Mouse (Mus musculus): ENCODE results near the gene Syk. TPM values are rescaled to one million over a fixed set of nuclear protein-coding genes. Genes with fewer than 3 reads are reported as not detected.

Gene Syk
- polyA plus RNA-seq, 1 experiment from 2014 or later, result 3.7 TPM

DNA sequence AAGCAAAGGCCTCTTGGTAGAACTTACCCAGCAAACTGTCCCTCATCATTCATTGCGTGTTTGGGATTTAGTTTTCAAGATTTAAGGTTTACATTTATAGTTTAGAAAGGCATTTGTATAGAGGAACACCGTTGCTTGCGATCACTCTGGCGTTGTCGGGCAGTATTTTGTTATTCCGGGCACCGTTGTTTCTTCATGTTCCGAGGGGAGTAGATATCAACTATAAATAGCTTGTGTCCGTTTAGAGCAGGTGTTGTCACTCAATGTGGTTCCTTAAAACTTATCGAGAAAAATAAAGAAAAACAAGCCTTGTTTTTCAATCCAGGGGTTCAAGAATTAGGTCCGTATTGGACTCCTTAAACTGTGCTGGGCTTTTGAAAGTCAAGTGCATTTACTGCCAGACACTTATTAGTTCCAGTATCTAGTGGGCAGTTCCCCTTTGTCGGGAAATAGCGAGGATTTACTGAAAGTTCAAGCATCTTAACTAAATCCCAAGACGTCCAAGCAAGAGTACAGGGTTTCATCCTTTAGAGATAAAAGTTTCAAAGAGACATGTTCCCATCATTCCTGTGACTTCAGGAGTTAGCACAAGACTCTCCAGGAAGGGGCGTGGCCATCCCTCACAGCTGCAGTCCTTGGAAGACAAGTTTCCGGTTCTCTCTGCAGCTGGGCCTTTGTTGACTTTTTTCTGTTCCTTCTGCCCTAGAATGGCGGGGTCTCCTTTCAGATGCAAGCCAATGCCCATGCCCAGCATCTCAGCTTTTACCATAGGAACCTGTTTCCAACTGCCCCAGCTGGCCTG lies 1.9 kb downstream of the Syk start:
- no peaks in the 10 kb centered on the region for H3K27me3 ChIP-seq (replicated peaks)
- no peaks in the 10 kb centered on the region for H3K36me3 ChIP-seq
- H3K4me3 ChIP-seq (replicated peaks), result no peak overlapping the region
- no peak for ATAC-seq (ENCODE audit: insufficient read depth, low FRiP score, low read depth)
- no peak overlapping the region for H3K27ac ChIP-seq
- H3K9me3 ChIP-seq, result no peaks in the 10 kb centered on the region
- no peaks in the 10 kb centered on the region for H3K4me1 ChIP-seq
- H3K9ac ChIP-seq, result no peak overlapping the region
- WGBS, result 68% methylated on average over 17 of the region's 17 CpGs
- H3K4me2 ChIP-seq, result no peak overlapping the region

DNA sequence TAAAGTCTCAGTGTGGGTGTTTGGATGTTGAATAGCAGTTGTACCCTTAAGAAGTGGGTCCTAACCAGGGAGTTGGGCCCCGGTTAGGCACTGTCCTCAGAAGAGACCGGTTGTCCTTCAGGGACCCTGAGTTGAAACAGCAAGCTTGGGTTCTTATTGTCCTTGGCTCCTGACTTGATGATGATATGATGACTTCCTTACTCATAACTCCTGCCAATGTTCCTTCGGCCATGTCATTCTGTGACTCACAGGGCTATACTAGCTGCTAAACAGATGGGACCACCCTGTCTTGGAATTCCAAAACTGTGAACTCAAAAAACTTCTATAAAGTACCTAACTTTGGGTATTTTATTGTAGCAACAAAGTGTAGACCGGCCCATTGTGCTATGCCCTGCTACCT lies 4.8 kb downstream of the Syk start:
- whole genome bisulfite sequencing, result 89% methylated on average over 4 of the region's 4 CpGs
- H3K9me3 ChIP-seq, result no peaks in the 10 kb centered on the region
- H3K4me2 ChIP-seq, result no peak overlapping the region
- H3K36me3 ChIP-seq, result no peaks in the 10 kb centered on the region
- H3K4me3 ChIP-seq (replicated peaks), result no peak overlapping the region
- no peaks in the 10 kb centered on the region for H3K27me3 ChIP-seq (replicated peaks)
- no peaks in the 10 kb centered on the region for H3K4me1 ChIP-seq
- H3K27ac ChIP-seq, result no peak overlapping the region
- H3K9ac ChIP-seq, result no peak overlapping the region
- ATAC-seq (ENCODE audit: insufficient read depth, low FRiP score, low read depth), result no peak

DNA sequence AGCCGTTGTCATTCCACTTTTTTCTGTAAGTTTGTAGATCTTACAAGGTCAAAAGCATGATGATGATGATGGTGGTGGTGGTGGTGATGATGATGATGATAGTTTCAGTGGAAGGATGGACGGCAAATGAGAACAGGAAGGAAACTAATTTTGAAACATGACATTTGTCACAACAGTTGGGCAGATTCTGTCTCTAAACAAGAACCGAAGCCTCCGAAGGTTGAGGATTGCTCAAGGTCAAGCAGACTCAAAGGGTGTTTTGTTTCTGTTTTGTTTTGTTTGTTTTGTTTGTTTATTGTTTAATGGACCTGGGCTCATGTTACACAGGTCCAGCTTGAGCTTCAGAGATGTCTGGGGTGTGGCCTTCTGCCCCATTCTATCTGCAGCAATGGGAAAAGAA lies 6.1 kb downstream of the Syk start:
- WGBS, result 76% methylated on average over 4 of the region's 4 CpGs
- ATAC-seq (ENCODE audit: insufficient read depth, low FRiP score, low read depth), result no peak
- Histone ChIP-seq H3K27me3 (replicated peaks) (no peaks in the 10 kb centered on the region), H3K4me2 (no peak overlapping the region), H3K4me1 (no peaks in the 10 kb centered on the region), H3K27ac (no peak overlapping the region), H3K36me3 (no peaks in the 10 kb centered on the region), H3K9ac (no peak overlapping the region), H3K4me3 (replicated peaks) (no peak overlapping the region), H3K9me3 (no peaks in the 10 kb centered on the region)

DNA sequence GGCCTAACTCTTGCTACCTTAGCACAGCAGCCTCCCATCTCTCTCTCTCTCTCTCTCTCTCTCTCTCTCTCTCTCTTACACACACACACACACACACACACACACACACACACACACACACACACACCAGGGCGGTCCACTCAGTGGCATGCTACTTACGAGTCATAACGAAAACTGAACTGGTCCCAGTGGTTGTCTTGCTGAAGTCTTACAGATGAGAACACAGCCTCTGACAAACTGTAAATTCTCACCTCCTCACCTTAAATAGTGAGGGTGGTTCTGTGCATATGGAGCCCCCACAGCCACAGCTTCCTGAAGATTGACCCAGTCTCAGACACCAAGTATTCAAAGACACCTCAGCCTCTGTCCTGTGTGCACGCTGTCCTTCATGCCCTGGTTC lies 8.9 kb downstream of the Syk start:
- no peaks in the 10 kb centered on the region for H3K27me3 ChIP-seq (replicated peaks)
- H3K4me2 ChIP-seq, result no peak overlapping the region
- no peak for ATAC-seq (ENCODE audit: insufficient read depth, low FRiP score, low read depth)
- no peak overlapping the region for H3K27ac ChIP-seq
- H3K4me3 ChIP-seq (replicated peaks), result no peak overlapping the region
- H3K4me1 ChIP-seq, result no peaks in the 10 kb centered on the region
- WGBS, result 90% methylated on average over 4 of the region's 4 CpGs
- H3K36me3 ChIP-seq, result no peaks in the 10 kb centered on the region
- H3K9me3 ChIP-seq, result no peaks in the 10 kb centered on the region
- H3K9ac ChIP-seq, result no peak overlapping the region

DNA sequence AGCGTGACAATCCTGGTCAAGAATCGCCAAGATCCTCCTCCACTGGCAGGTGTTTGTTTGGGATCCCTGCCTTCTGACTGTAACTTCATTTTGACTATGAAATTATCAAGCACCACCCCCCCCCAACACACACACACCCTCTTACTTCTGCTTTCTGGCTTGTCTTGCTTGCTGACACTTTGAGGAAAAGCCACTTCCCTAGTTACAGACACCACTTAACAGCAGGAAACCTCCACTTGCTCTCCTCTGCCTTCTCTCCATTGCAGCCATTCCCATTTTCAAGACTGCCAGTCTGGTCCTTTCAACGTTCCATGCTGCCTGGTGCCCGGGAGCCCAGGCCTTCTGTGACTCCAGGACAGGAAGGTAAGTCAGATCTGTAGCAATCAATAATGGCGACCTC lies 13.7 kb downstream of the Syk start:
- no peaks in the 10 kb centered on the region for H3K9me3 ChIP-seq
- no peaks in the 10 kb centered on the region for H3K4me1 ChIP-seq
- no peak overlapping the region for H3K4me3 ChIP-seq (replicated peaks)
- H3K27ac ChIP-seq, result no peak overlapping the region
- H3K27me3 ChIP-seq (replicated peaks), result no peaks in the 10 kb centered on the region
- 64% methylated on average over 5 of the region's 5 CpGs for WGBS
- H3K9ac ChIP-seq, result no peak overlapping the region
- H3K36me3 ChIP-seq, result no peaks in the 10 kb centered on the region
- no peak overlapping the region for H3K4me2 ChIP-seq
- no peak for ATAC-seq (ENCODE audit: insufficient read depth, low FRiP score, low read depth)

DNA sequence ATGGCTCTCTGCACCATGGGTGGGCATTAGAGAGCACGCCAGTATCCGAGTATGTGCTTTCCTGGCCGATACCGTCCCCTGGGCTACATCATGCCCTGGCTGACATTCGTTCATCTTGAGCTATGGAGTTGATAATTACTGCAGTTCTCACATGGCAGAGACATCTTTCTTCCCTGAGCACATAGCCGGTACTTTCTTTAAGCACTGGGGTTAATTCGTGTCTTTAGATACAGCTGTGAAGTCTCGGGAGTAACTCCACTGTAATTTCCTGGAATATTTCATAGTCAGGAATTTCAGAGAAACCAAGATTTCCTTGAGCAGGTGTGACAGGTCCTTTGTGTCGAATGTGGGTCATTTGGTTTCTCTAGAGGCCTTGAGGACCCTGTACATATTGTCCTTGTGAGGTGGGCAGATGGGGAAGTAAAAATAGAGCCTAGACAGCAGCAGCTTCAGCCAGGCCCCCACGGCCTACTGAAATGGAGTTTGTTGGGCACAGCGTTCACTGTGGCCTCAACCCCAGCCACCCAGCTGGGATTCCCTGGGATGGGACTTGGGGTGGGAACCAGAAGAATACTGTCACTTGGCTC lies 14.2 kb downstream of the Syk start:
- no peaks in the 10 kb centered on the region for H3K9me3 ChIP-seq
- no peak overlapping the region for H3K4me2 ChIP-seq
- no peak overlapping the region for H3K4me3 ChIP-seq (replicated peaks)
- no peak overlapping the region for H3K9ac ChIP-seq
- WGBS, result 77% methylated on average over 11 of the region's 11 CpGs
- no peak overlapping the region for H3K27ac ChIP-seq
- ATAC-seq (ENCODE audit: insufficient read depth, low FRiP score, low read depth), result no peak
- H3K27me3 ChIP-seq (replicated peaks), result no peaks in the 10 kb centered on the region
- no peaks in the 10 kb centered on the region for H3K36me3 ChIP-seq
- H3K4me1 ChIP-seq, result no peaks in the 10 kb centered on the region

DNA sequence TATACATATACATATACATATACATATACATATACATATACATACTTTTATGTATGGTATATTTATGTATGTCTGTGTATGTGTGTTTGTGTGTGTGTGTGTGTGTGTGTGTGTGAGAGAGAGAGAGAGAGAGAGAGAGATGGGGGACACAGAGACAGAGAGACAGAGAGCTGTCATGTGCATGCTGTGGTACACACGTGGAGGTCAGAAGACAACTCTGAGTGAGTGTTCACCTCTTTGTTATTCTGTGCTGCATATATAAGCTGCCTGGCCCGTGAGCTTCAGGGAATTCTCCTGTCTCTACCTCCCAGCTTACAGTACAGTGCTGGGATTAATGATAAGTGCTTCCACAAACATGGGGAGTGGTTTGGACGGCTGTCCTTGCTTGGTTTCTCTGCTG lies 15.3 kb downstream of the Syk start:
- H3K36me3 ChIP-seq, result no peaks in the 10 kb centered on the region
- H3K9me3 ChIP-seq, result no peaks in the 10 kb centered on the region
- no peaks in the 10 kb centered on the region for H3K27me3 ChIP-seq (replicated peaks)
- no peak for ATAC-seq (ENCODE audit: insufficient read depth, low FRiP score, low read depth)
- no peak overlapping the region for H3K27ac ChIP-seq
- no peak overlapping the region for H3K4me3 ChIP-seq (replicated peaks)
- H3K4me2 ChIP-seq, result no peak overlapping the region
- 42% methylated on average over 3 of the region's 3 CpGs for WGBS
- no peak overlapping the region for H3K9ac ChIP-seq
- no peaks in the 10 kb centered on the region for H3K4me1 ChIP-seq

DNA sequence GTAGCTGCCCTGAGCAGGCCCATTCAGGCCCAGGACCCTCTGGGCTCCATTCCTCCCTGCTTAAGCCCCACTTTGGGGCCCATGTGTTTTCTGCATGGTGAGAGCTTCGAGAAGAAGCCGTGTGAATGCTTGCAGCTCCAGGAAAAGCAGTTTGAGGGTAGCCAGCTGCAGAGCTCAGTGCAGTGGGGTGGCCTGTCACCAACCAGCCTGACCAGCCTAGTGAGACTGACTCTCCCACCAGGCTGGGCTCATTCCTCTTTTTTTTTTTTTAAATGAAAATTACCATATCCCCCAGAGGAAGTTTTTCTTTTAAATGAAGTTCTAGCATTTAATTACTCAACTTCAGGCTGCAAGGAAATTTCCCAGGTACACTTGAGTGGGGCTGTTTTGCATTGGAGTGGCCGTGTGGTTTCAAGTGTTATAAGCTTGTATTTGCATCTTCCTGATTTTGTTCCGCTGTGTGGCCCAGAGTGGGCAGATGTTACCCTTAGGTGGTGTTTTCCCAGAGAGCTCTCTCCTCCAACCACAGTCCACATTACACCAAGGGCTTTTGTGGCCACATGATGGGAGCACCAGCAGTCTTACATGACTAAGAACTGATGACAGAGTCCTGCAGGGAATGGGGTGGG lies 17.2 kb downstream of the Syk start:
- H3K4me1 ChIP-seq, result no peaks in the 10 kb centered on the region
- no peak overlapping the region for H3K4me2 ChIP-seq
- WGBS, result 59% methylated on average over 4 of the region's 4 CpGs
- no peak for ATAC-seq (ENCODE audit: insufficient read depth, low FRiP score, low read depth)
- H3K27me3 ChIP-seq (replicated peaks), result no peaks in the 10 kb centered on the region
- no peak overlapping the region for H3K9ac ChIP-seq
- H3K27ac ChIP-seq, result no peak overlapping the region
- no peaks in the 10 kb centered on the region for H3K9me3 ChIP-seq
- no peak overlapping the region for H3K4me3 ChIP-seq (replicated peaks)
- no peaks in the 10 kb centered on the region for H3K36me3 ChIP-seq

DNA sequence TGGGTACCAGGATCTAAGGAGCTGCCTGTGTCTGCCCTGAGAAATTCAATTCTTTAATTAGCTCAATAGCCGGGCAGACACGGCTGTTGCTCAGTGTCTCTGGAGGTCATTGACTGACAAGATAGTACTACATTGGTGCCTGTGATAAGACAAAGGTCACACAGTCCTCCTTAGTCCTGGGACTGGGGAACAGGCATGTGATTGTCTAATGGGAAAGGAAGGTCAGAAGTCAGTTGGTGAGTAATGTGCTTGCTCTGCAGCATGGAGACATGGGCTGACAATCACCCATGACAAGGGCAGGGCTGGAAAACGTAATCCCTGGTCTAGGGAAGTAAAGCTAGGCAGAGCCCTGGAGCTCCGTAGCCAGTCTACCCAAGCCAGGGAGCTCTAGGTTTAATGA lies 19.8 kb downstream of the Syk start:
- no peaks in the 10 kb centered on the region for H3K36me3 ChIP-seq
- no peaks in the 10 kb centered on the region for H3K4me1 ChIP-seq
- ATAC-seq (ENCODE audit: insufficient read depth, low FRiP score, low read depth), result no peak
- no peaks in the 10 kb centered on the region for H3K9me3 ChIP-seq
- no peak overlapping the region for H3K9ac ChIP-seq
- no peak overlapping the region for H3K4me3 ChIP-seq (replicated peaks)
- no peak overlapping the region for H3K4me2 ChIP-seq
- H3K27me3 ChIP-seq (replicated peaks), result no peaks in the 10 kb centered on the region
- H3K27ac ChIP-seq, result no peak overlapping the region
- WGBS, result 40% methylated on average over 4 of the region's 4 CpGs

DNA sequence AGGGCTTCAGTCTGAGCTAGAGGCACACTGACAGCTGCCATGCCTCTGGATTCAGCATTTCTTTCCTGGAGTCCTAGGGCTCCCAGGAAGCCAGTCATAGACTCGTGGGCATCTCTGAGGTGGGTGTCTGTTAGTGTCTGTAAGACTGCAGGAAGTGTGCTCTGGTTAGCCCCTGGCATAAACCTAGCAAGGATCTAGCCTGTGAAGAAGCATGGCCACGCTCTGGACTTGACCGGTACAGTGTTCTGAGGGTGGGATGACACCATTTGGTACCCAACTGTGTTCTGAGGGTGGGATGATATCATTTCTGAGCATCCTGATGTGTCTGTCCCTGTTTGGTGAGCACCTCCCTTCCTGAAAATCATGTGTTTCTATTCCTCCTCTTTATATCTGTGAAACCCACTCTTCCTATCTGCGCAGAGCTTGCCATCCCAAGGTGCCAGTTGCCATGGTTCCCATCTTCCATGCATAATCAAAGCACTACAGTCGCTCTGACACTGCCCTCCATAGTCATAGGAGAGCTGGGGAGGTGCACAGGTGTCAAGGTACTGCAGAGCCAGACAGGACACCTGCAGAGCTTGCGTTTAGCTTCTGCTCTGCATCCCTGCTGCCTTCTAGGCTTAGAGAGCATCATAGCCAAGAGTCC lies 20.9 kb downstream of the Syk start:
- no peak for ATAC-seq (ENCODE audit: insufficient read depth, low FRiP score, low read depth)
- Histone ChIP-seq H3K9ac (no peak overlapping the region), H3K4me1 (no peaks in the 10 kb centered on the region), H3K4me2 (no peak overlapping the region), H3K4me3 (replicated peaks) (no peak overlapping the region), H3K36me3 (no peaks in the 10 kb centered on the region), H3K9me3 (no peaks in the 10 kb centered on the region), H3K27ac (no peak overlapping the region), H3K27me3 (replicated peaks) (no peaks in the 10 kb centered on the region)
- WGBS, result 85% methylated on average over 6 of the region's 6 CpGs

DNA sequence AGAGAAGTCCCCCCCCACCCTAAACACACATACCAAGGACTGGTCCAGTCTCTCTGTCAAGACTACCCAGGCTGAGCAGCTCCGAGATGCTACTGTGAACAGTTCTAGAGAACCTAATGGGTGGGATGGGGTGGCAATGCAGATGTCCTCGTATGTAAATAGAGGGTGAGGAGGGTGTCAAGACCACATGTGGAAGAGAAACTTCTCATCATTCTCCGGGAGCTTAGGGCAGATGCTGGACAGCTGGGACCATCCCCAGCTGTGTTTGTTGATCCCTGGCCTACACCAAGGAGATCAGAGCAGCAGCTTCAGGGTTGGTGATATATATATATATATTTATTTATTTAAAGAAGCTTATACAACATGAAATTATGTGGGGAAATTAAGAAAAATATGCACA lies 22.0 kb downstream of the Syk start:
- Histone ChIP-seq H3K27me3 (replicated peaks) (no peaks in the 10 kb centered on the region), H3K9me3 (no peaks in the 10 kb centered on the region), H3K9ac (no peak overlapping the region), H3K4me2 (no peak overlapping the region), H3K4me3 (replicated peaks) (no peak overlapping the region), H3K27ac (no peak overlapping the region), H3K4me1 (no peaks in the 10 kb centered on the region), H3K36me3 (no peaks in the 10 kb centered on the region)
- 74% methylated on average over 3 of the region's 3 CpGs for WGBS
- ATAC-seq (ENCODE audit: insufficient read depth, low FRiP score, low read depth), result no peak

DNA sequence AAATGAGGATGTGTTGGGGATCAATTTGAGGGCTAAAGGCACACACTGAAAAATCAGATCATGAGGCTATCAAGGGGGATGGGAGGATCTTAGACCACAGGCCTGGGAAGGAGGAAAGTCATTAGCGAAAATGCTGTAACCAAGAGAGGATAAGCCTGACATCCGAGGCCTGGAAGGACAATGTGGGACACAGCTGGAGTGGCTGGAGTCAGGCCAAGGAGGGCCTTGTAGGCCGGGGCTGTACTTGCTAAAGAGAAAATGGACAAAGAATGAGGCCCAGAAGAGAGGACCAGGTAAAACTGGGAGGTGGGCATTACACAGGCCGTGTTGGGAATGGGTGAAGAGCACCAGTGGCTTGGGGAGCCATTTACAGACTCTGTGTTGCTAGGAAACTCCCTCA lies 22.9 kb downstream of the Syk start:
- H3K9me3 ChIP-seq, result no peaks in the 10 kb centered on the region
- 64% methylated on average over 4 of the region's 4 CpGs for WGBS
- no peaks in the 10 kb centered on the region for H3K4me1 ChIP-seq
- H3K4me2 ChIP-seq, result no peak overlapping the region
- no peak overlapping the region for H3K27ac ChIP-seq
- no peaks in the 10 kb centered on the region for H3K27me3 ChIP-seq (replicated peaks)
- H3K4me3 ChIP-seq (replicated peaks), result no peak overlapping the region
- no peaks in the 10 kb centered on the region for H3K36me3 ChIP-seq
- no peak for ATAC-seq (ENCODE audit: insufficient read depth, low FRiP score, low read depth)
- no peak overlapping the region for H3K9ac ChIP-seq
